Mouse (Mus musculus): ENCODE results near the gene Gm10277.
A peak's percentile ranks its signal among the peaks of the same experiment; 100 is the strongest.
"Not testable (repeated sequence)": the region's sequence is repeated elsewhere in the genome, so short reads cannot be mapped to it uniquely, and the experiment has no call there.

Gene Gm10277

DNA sequence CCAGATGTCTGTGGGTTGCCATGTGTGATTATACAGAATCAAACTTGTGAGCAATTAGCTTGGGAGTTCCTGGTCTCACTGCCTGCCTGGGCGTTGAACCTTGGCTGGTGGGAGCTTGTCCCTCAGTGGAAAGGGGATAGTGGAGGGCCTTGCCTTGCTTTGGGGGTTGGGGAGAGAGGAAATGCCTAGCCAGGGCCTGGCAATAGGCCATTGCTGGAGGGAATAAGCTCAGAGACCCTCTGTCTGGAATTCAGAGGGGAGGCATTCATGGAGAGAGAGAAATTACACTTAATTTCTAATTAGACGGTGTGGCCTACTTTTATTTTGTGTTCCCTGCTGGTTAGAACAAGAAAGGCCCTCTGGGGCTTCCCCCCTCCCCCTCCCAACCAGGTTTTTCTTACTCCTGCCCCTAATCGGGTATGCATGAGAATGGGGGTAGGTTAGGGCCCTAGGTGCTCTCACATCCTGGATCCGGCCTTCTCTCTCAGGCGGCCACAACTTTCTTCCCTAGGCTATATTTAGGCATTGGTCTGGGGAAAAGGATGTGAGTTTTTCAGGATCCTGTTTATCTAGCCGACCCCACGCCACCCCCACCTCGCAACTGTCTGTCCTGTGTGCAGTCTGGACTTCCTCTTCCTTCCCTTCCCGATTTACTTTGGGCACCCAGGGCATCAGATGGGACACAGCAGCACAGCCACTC, 11.7 kb downstream of the Gm10277 start:
- DNase-seq (ENCODE audit: extremely low read depth, insufficient read length, low spot score): no peak

- no peak for DNase-seq (ENCODE audit: extremely low read depth, insufficient read length, low spot score)
Observed at GRCm38 (mm10) chr11:77771879-77772713, 15.5 kb downstream of the Gm10277 start.

- DNase-seq (ENCODE audit: extremely low read depth, insufficient read length, low spot score): no peak
Observed at GRCm38 (mm10) chr11:77770346-77770745, 17.2 kb downstream of the Gm10277 start.

DNA sequence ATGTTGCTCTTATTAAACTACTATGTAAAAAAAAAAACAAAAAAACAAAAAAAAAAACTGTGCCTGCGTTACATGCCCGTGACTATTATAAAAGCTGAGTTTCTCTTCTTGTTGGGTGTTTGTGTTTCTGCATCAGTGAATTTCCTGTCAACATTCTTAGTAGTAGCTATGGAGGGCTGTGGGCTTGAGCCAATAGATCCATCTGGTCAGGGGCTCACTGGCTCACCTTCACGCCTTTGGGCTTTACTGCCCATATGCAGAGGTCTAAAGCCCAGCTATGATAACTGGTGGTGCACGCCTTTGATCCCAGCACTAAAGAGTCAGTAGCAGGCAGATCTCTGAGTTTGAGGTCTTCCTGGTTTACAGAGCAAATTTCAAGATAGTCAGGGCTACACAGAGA, 18.1 kb downstream of the Gm10277 start:
- no peak for DNase-seq (ENCODE audit: extremely low read depth, insufficient read length, low spot score)

DNA sequence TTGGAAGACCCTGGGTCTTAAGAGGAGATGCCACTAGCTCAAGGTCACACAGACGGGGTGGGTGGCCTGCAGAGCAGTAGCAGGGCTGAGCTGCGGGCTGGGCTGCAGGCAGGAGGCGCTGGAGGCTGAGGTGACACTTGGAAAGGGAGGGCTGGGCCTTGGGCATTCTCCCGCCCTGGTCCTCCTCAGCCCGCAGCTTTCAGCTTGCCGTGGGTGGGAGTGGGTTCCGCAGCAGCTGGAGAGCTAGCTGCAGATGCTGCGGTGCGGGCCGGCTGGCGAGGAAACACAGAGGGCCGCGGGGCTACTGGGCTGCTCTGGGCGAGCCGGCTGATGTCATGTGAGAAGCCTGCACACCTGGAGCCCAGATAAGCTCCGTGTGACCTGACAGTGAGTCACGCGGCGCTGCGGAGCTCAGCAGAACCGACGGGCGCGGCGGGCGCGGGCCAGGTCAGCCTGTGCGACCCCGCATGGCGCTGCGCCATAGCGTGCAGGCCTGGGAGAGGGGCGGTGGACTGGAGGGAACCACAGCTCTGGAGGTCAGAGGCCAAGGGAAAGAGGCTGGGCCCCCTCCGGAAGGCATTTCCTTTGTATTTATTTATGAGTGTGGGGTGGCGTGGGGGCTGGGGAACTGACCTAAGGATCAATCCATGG, 21.1 kb downstream of the Gm10277 start:
- DNase-seq (ENCODE audit: extremely low read depth, insufficient read length, low spot score): peak; percentile 43

GRCm38 (mm10) chr11:77765459-77765777, 22.1 kb downstream of the Gm10277 start:
- no peak for DNase-seq (ENCODE audit: extremely low read depth, insufficient read length, low spot score)

DNA sequence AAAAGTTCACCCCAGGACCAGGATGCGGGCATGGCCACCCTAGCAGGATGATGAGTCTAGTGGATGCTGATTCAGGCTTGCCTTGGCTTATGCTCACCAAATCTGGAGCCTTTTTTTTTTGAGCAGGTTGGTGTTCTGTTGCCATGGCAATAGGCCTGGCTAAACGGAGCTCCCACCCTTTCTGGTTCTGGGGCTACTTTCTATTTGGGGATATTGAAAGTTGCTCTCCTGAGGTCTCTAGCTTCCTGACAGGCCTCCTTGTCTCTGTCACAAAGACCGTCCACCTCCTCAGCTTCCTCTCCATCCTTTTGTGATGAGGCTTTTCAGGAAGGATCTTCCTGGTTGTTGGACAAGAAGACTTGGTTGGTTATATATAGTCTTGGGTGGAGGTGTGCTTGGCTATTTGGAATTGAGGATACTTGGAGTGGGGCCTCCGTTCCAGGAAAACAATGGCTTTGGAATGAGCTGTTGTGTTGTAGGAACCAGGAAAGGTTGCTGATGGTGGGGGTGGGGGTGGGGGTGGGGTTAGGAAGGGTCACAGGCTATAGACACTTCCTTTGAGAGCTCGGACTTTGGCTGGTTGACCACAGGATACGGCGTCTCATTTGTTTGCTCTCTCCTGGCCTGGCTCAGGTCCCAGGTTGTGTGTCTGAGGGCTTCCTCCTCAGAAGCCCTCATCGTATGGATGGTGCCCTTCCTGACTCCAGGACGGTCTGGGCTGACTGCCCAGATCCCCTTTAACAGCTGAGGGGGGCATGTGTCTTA, 22.7 kb downstream of the Gm10277 start:
- no peak for DNase-seq (ENCODE audit: extremely low read depth, insufficient read length, low spot score)

DNA sequence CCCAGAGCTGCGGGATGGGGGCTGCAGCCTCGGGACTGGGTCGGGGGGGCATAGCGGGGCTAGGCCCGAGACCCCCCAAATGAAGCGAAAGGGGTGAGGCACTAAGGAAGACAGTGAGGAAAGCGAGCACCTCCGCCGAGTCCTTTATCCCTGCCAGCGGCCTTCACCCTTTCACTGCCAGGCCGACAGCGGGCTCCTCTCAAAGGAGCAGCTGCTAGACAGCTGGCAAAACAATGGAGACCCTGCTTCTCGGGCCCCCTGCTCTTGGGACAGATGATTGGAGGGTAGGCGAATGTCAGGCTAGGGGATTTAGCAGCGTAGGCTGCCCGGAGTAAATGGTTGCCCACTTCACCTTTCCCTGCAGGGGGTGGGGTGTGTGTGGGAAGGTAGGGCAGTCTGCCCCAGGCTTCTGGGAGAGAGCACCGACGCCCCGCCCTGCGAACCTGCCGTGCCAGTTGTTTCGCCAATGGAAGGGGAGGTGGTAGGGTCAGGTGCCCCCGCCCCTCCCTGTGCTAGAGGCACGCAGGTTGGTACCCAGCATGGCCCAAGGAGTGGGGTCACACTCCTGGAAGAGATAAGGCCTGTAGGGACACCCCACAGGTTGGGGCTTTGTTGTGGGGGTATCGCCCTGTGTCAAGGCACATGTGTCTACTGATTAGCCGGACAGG, 23.7 kb downstream of the Gm10277 start:
- DNase-seq (ENCODE audit: extremely low read depth, insufficient read length, low spot score): peak; percentile 73

DNA sequence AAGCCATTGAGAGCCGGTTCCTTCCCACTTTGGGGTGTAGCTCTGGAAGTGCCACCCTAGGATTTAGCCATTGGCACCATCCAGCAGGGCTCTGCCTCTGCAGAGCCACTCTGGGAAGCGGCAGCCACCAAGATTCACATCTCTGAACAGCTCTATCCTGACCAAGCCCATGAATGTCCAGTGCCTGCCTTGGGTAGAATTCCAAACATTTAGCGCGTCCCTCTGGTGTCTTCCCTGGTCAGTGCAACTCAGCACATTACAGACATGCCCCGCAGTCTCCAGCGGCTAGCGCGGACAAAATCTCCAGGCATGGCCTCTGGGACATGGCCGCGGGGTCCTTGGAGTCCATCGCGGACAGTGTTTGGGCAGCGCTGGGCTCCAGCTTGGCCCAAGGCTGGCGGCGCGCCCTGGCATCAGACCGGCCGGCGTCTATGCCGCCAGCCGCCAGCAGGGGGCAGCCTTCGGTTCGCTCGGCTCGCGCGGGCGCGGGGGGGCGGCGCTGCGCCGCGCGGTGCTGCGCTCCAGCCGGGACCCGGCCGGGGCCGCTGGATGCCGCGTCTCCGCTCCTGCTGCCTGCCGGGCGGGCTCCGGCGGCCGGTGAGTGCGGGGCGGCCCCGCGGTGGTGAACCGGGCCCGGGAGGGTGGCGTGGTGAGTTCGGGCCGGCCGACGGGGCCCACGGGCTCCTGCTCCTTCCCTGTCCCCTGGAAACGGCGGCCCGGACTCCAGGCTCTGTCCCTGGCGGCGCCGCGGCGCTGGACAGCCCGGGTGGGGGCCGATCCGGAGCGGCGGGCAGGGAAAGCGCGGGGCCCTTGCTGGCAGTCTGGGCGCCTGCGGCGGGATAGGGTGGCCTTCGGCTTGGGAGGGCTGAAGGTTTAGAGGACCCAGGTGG, 24.5 kb downstream of the Gm10277 start, which contains the start of gene Myo18a:
TSS of gene Myo18a (plus strand) at position 464 of the 890 bp plus-strand sequence.
- DNase-seq (ENCODE audit: extremely low read depth, insufficient read length, low spot score): peak; percentile 86

DNA sequence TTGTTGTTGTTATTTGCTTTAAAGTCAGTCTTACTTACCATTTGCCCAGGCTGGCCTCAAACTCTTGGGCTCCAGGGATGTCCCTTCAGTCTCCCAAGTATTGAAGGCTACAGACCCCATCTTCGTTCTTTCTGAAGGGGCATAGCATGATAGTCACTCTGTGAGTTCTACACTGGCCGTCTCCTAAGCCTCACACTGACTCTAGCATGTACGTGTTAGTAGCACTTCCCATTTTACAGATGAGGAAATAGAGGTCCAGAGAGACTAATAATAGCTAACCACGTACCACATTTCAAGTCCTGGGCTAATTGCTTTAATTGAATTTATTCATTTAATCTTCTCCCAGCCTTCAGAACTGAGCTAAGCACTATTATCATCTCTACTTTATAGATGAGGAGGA, 27.5 kb downstream of the Gm10277 start:
- no peak for DNase-seq (ENCODE audit: extremely low read depth, insufficient read length, low spot score)

GRCm38 (mm10) chr11:77753469-77753868, 34.1 kb downstream of the Gm10277 start:
- no peak for DNase-seq (ENCODE audit: extremely low read depth, insufficient read length, low spot score)

DNA sequence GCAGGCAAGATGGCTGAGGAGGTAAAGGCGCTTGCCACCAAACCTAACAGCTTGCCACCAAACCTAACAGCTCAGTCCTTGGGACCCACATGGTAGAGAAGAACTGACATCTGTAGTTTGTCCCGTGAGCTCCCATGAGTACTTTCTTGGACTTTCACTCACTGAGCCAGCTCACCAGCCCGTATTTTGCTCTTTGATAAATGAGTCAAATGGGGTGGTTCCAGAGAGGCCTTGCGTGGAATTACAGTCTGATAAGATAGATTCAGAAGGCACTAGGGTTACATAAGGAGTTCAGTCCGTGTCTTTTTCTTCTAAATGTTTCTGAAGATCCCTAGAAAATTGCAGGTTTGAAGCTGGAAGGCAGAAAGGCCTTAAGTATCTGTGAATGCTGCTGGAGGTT, 35.0 kb downstream of the Gm10277 start:
- DNase-seq (ENCODE audit: extremely low read depth, insufficient read length, low spot score): no peak

DNA sequence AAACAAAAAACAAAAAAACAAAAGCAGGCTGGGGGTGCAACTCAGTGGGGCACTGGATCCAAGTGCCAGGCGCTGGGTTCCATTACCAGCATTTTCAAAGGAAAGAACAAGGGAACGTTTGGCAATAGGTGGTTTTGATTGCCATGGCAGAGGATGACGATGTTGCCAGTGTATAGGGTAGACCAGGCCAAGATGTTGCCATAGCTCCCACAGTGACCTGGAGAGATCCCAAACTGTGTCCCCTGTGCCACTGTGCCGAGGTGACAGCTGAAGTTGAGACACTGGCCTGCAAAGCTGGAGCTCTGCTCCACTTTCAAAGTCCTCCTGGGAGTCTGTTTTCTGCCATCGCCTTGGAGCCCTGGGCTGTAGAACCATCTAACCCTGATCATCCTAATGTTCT, 38.6 kb downstream of the Gm10277 start:
- DNase-seq (ENCODE audit: extremely low read depth, insufficient read length, low spot score): no peak

DNA sequence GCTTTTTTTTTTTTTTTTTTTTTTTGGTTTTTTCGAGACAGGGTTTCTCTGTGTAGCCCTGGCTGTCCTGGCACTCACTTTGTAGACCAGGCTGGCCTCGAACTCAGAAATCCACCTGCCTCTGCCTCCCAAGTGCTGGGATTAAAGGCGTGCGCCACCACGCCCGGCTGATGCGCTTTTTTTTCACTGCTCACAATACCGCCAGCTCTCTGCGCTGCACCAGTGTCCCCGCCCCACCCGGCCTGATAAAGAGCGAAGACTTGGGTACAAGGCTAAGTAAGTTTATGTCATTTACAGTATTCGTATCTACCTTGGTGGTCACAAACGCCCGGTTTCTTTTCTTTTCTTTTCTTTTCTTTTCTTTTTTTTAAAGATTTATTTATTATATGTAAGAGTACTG, 40.4 kb downstream of the Gm10277 start:
- not testable (repeated sequence) for DNase-seq (ENCODE audit: extremely low read depth, insufficient read length, low spot score)

DNA sequence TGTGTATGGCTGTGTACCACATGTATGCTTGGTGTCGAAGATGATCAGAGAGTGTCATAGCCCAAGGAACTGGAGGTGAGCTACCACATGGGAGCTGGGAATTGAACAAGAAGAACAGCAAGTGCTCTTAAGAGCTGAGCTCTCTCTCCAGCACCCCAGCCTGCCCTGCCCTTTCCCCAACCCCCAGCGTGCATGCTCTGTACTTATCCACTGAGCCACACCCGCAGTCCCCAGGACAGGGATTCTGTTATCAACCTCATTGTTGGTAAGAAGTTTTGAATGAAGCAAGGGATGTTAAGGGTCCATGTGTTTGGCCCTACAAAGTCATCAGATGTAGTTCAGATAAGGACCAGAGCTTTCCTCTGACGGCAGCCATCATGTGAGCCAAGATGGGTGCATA, 40.9 kb downstream of the Gm10277 start:
- DNase-seq (ENCODE audit: extremely low read depth, insufficient read length, low spot score): no peak

- no peak for DNase-seq (ENCODE audit: extremely low read depth, insufficient read length, low spot score)
Observed at GRCm38 (mm10) chr11:77743966-77744365, 43.6 kb downstream of the Gm10277 start.

DNA sequence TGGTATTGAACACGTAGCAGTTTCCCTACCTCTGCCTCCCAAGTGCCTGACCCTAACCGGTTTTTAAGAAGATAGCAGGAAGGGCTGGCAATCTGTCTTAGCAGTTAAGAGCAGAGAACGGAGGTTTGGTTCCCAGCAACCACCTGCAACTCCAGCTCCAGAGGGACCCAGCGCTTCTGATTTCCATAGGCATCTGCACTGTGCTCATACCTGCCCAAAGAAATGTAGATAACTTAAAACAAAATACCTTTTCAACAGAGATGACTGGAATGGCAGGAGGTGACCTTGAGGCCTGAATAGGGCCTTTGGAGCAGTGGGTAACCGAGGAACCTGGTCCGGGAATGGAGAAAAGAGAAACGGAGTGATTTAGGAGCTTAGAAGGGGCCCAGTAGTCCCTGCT, 49.0 kb downstream of the Gm10277 start:
- DNase-seq (ENCODE audit: extremely low read depth, insufficient read length, low spot score): no peak

DNA sequence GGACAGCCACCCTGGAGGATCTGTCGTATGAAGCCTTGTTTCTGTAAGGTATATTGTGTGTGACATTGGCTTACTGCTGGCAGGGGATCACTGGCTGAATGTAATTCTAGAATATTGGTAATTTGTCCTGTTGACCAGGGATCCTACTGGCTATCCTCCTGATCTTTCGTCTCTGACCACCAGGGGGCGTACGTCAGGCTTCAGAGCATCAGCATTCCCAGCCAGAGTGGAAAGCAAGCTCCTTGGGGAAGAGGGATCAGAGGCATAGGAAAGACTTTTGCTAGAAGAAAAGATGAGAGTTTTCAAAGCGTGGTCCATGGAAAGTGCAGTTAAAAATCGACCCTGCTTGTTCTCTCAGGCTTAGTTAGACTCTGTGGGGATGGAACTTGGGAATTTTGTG, 50.3 kb downstream of the Gm10277 start:
- peak; percentile 23 for DNase-seq (ENCODE audit: extremely low read depth, insufficient read length, low spot score)

All from 3134 (cell line).